12 mouse cellular contexts compared by ENCODE assay signal in the genomic region with DNA sequence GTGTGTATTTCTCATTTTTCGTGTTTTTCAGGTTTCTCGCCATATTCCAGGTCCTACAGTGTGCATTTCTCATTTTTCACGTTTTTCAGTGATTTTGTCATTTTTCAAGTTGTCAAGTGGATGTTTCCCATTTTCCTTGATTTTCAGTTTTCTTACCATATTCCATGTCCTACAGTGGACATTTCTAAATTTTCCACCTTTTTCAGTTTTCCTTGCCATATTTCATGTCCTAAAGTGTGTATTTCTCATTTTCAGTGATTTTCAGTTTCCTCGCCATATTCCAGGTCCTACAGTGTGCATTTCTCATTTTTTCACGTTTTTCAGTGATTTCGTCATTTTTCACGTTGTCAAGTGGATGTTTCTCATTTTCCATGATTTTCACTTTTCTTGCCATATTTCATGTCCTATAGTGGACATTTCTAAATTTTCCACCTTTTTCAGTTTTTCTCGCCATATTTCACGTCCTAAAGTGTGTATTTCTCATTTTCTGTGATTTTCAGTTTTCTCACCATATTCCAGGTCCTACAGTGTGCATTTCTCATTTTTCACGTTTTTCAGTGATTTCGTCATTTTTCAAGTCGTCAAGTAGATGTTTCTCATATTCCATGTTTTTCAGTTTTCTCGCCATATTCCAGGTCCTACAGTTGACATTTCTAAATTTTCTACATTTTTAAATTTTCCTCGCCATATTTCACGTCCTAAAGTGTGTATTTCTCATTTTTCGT. TPM values are rescaled to one million over a fixed set of nuclear protein-coding genes. Genes with fewer than 3 reads are reported as not detected.
DNase-seq lines count a peak whose midpoint lies in the region.
"Not testable (repeated sequence)": the region's sequence is repeated elsewhere in the genome, so short reads cannot be mapped to it uniquely, and the experiment has no call there.
"Had no signal": no experiment of that assay in that cellular context is flagged by ENCODE, and none has a peak within 500 bp of the region (broad histone marks: within the 10 kb centered on the region; RNA-seq: fewer than 3 reads in every experiment).

No protein-coding gene starts in this region.

- DNase-seq in T-cell, adult 2 months (ENCODE audit: low spot score), result peak; percentile 46
- DNase-seq in cerebellum, adult 9-11 months, result peak; percentile 17
- DNase-seq in gastrocnemius, postnatal 36 days, result peak; percentile 7 to 63
- peak; percentile 9 for DNase-seq in kidney, adult 8-10 months
- peak; percentile 31 to 34 for DNase-seq in layer of hippocampus, adult 8-10 months (ENCODE audit: low spot score in 2 of 2)
- peak; percentile 23 for DNase-seq in lung, postnatal 14 days
- peak; percentile 86 for DNase-seq in spleen, adult 12 weeks (ENCODE audit: low spot score)
- DNase-seq in thymus, postnatal 25 days, result peak; percentile 16

- intact Hi-C loops in gastrocnemius, postnatal 36 days (cut with DNase I), result not testable (repeated sequence)

RNA-seq across cellular contexts. Expression of gene Gm10717, which starts 4.2 kb away (rescaled TPM):
- not detected for total RNA-seq in gastrocnemius, postnatal 36 days (2021)
- total RNA-seq in layer of hippocampus, adult 8-10 months (2022), result not detected
- total RNA-seq: gastrocnemius, postnatal 14 days; layer of hippocampus, postnatal 25 days had no signal

RNA-seq across cellular contexts. Expression of gene Gm17535, which starts 5.0 kb away (rescaled TPM):
- not detected for total RNA-seq in gastrocnemius, postnatal 36 days (2021)
- not detected for total RNA-seq in layer of hippocampus, adult 8-10 months (2022)
- total RNA-seq: adrenal gland, postnatal 36 days; gastrocnemius, postnatal 14 days; layer of hippocampus, postnatal 25 days; megakaryocyte, adult 5-6 weeks had no signal

RNA-seq across cellular contexts. Expression of gene Gm10718, which starts 6.1 kb away (rescaled TPM):
- not detected for total RNA-seq in gastrocnemius, postnatal 36 days (2021)
- total RNA-seq in layer of hippocampus, adult 8-10 months (2022), result under 1 TPM in 2 of 4 experiments, not detected in 2; 0.68 to 0.81 TPM
- total RNA-seq: gastrocnemius, postnatal 14 days had no signal

RNA-seq across cellular contexts. Expression of gene Gm10715, which starts 7.2 kb away (rescaled TPM):
- not detected for total RNA-seq in gastrocnemius, postnatal 36 days (2021)
- total RNA-seq in layer of hippocampus, adult 8-10 months (2022), result under 1 TPM in 1 of 4 experiments, not detected in 3; 0.52 TPM
- total RNA-seq: adrenal gland, postnatal 36 days; gastrocnemius, postnatal 14 days; layer of hippocampus, postnatal 25 days; megakaryocyte, adult 5-6 weeks had no signal

RNA-seq across cellular contexts. Expression of gene Gm10719, which starts 12.2 kb away (rescaled TPM):
- under 1 TPM in 1 of 2 experiments, not detected in 1; 0.54 TPM for total RNA-seq in gastrocnemius, postnatal 36 days (2021)
- 1 to 10 TPM in 1 of 4 experiments, under 1 TPM in 2, not detected in 1; 0.52 to 1.4 (median 0.75) TPM for total RNA-seq in layer of hippocampus, adult 8-10 months (2022)

Comparison
In these comparisons a context has a peak if more than half of its experiments do, and no peak if none do; other contexts are left out.
1. Peak in every context shown above with its lines: DNase-seq.
2. DNase-seq: peak in every context shown above with its lines; median percentile 86 in spleen, adult 12 weeks; 46 in T-cell, adult 2 months; 35 in gastrocnemius, postnatal 36 days; 32 in layer of hippocampus, adult 8-10 months; 23 in lung, postnatal 14 days; 17 in cerebellum, adult 9-11 months; 16 in thymus, postnatal 25 days; 9 in kidney, adult 8-10 months.